Mouse (Mus musculus) kidney, postnatal 0 days (tissue): ENCODE data around the gene Rnf220. TPM values are rescaled to one million over a fixed set of nuclear protein-coding genes. Genes with fewer than 3 reads are reported as not detected.

Source experiments
- ATAC-seq: fragments of 200-750 bp; cut with Nextera tagmentation; replicated peaks from 2 replicates; pipeline ENCODE4 v1.8.0; 2017; ENCODE audit warnings: low read depth, moderate number of reproducible peaks, moderate TSS enrichment, moderate library complexity; ENCODE audit not compliant: low FRiP score
- DNase-seq: peaks from one replicate; pipeline ENCODE4 v3.0.0-alpha.2; 2016; ENCODE audit warnings: low spot score
- H3K27ac ChIP-seq: fragments of 300-500 bp; sonication (generic); 2 replicates; pipeline ENCODE4 v1.5.1; 2014; ENCODE audit warnings: mild to moderate bottlenecking
- H3K27me3 ChIP-seq: fragments of 300-500 bp; sonication (generic); 2 replicates; pipeline ENCODE4 v1.6.1; 2014; ENCODE audit warnings: low read length, mixed read lengths; ENCODE audit not compliant: insufficient read depth
- H3K36me3 ChIP-seq: fragments of 300-500 bp; sonication (generic); 2 replicates; pipeline ENCODE4 v1.6.1; 2014; ENCODE audit warnings: low read length, mixed read lengths; ENCODE audit not compliant: insufficient read depth
- H3K4me1 ChIP-seq: fragments of 300-500 bp; sonication (generic); replicated peaks from 2 replicates; pipeline ENCODE4 v1.6.1; 2014; ENCODE audit warnings: antibody characterized with exemption, low read length, mixed read lengths; ENCODE audit not compliant: insufficient read depth
- H3K4me2 ChIP-seq: fragments of 300-500 bp; sonication (generic); 2 replicates; pipeline ENCODE4 v1.6.1; 2014; ENCODE audit warnings: mild to moderate bottlenecking, low read length, moderate library complexity, mixed read lengths
- H3K4me3 ChIP-seq: fragments of 300-500 bp; sonication (generic); replicated peaks from 2 replicates; pipeline ENCODE4 v1.5.1; 2014; ENCODE audit warnings: low read depth, low read length
- H3K9ac ChIP-seq: fragments of 300-500 bp; sonication (generic); 2 replicates; pipeline ENCODE4 v1.6.1; 2014; ENCODE audit warnings: low read depth, low read length
- H3K9me3 ChIP-seq: fragments of 300-500 bp; sonication (generic); replicated peaks from 2 replicates; pipeline ENCODE4 v1.6.1; 2016; ENCODE audit warnings: low read length, inconsistent platforms, mixed read lengths
- CTCF ChIP-seq: IDR thresholded peaks from 2 replicates; pipeline ENCODE4 v1.5.1; 2016; ENCODE audit warnings: antibody characterized with exemption, low read depth, mild to moderate bottlenecking, moderate library complexity
- WGBS: fragments of 180-500 bp; shearing (Covaris S2); extraction: QIAGEN DNeasy Blood & Tissue Kit; methylation state at CpG from one replicate; pipeline ENCODE4 v1.1.7; 2014; 5-methylcytosine and 5-hydroxymethylcytosine counted together
- polyA plus RNA-seq: library from polyadenylated mRNA; unstranded; fragments of >200 nt; fragmentation: Nextera tagmentation; extraction: Ambion mirVana; gene quantifications from 2 replicates; pipeline ENCODE4 v1.2.1, GENCODE M21; 2015

The Rnf220 gene
- polyA plus RNA-seq, 1 experiment from 2014 or later = 62.1 TPM

- DNase-seq (peak; percentile 30), ATAC-seq (no peak)
- no peak for TF ChIP-seq CTCF
- no peak overlapping the region for H3K9ac ChIP-seq
- H3K9me3 ChIP-seq = no peaks in the 10 kb centered on the region
- no peak overlapping the region for H3K4me3 ChIP-seq
- H3K27ac ChIP-seq = no peak overlapping the region
- no peaks in the 10 kb centered on the region for H3K27me3 ChIP-seq
- WGBS = 50% methylated on average over 4 of the region's 4 CpGs
- H3K36me3 ChIP-seq = no peaks in the 10 kb centered on the region
- no peaks in the 10 kb centered on the region for H3K4me1 ChIP-seq
- H3K4me2 ChIP-seq = no peak overlapping the region
These were observed 261.0 kb downstream of the Rnf220 start for GRCm38 (mm10) chr4:117235822-117236221.

DNA sequence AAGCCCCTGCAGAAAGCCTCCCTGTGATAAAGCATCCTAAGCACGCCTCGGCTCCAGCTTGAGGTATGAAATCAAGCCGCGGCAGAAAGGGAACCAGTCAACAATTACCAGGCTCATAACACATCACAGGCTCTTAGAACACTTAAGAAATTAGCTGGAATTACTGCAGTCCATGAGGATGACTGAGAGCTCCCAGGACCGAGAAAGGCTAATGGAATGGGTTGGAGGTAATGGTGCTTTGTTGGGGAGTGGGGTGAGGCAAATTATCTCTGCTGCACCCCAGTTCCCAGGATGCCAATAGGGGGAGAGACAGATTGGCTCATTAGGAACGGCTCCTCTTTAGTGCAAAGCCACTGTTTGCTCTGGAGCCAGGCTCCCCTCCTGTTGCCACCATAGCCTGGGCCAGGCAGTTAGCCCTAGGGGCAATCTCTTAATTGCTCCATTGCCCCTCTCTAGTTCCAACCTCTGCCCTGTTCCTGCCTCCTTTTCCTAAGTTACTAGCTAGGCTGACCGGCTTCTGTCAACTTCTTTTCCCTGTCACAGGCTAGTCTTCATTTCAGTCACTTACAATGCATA lies 262.6 kb downstream of the Rnf220 start:
- Histone ChIP-seq H3K36me3 (no peaks in the 10 kb centered on the region), H3K27me3 (no peaks in the 10 kb centered on the region), H3K9me3 (no peaks in the 10 kb centered on the region), H3K9ac (no peak overlapping the region), H3K4me3 (no peak overlapping the region), H3K4me1 (no peaks in the 10 kb centered on the region), H3K4me2 (no peak overlapping the region), H3K27ac (no peak overlapping the region)
- ATAC-seq (no peak), DNase-seq (no peak)
- WGBS = 29% methylated on average over 7 of the region's 7 CpGs
- TF ChIP-seq CTCF = no peak

GRCm38 (mm10) chr4:117231208-117231607 lies 265.6 kb downstream of the Rnf220 start:
- TF ChIP-seq CTCF = no peak
- Histone ChIP-seq H3K4me1 (no peaks in the 10 kb centered on the region), H3K27me3 (no peaks in the 10 kb centered on the region), H3K4me2 (no peak overlapping the region), H3K4me3 (no peak overlapping the region), H3K9me3 (no peaks in the 10 kb centered on the region), H3K27ac (no peak overlapping the region), H3K9ac (no peak overlapping the region), H3K36me3 (no peaks in the 10 kb centered on the region)
- no peak for ATAC-seq
- no peak for DNase-seq
- WGBS = 59% methylated on average over 2 of the region's 2 CpGs

DNA sequence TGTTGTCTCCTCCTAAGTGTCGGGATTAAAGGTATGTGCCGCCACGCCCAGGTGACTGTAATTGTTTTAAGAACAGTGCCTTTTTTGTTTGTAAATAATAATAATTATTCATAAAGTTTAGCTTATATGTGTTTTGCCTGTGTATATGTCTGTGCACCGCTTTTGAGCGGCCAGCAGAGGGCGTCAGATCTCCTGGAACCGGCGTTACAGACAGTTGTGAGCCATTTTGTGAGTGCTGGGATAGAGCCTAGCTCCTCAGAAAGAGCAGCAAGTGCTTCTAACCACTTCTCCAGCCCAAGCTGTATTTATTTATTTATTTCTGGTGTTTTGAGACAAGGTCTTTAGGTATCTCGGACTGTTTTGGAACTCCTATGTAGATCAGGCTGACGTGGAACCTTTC lies 266.5 kb downstream of the Rnf220 start:
- Histone ChIP-seq H3K27ac (no peak overlapping the region), H3K4me1 (no peaks in the 10 kb centered on the region), H3K4me2 (no peak overlapping the region), H3K9ac (no peak overlapping the region), H3K4me3 (no peak overlapping the region), H3K36me3 (no peaks in the 10 kb centered on the region), H3K9me3 (no peaks in the 10 kb centered on the region), H3K27me3 (no peaks in the 10 kb centered on the region)
- DNase-seq (no peak), ATAC-seq (no peak)
- WGBS = 60% methylated on average over 10 of the region's 10 CpGs
- peak; percentile 62 for TF ChIP-seq CTCF

GRCm38 (mm10) chr4:117229590-117229989 lies 267.3 kb downstream of the Rnf220 start:
- H3K4me2 ChIP-seq = no peak overlapping the region
- 58% methylated on average over 15 of the region's 15 CpGs for WGBS
- no peaks in the 10 kb centered on the region for H3K9me3 ChIP-seq
- no peak for TF ChIP-seq CTCF
- H3K4me1 ChIP-seq = no peaks in the 10 kb centered on the region
- DNase-seq (no peak), ATAC-seq (no peak)
- H3K4me3 ChIP-seq = no peak overlapping the region
- H3K27ac ChIP-seq = no peak overlapping the region
- no peaks in the 10 kb centered on the region for H3K27me3 ChIP-seq
- H3K36me3 ChIP-seq = no peaks in the 10 kb centered on the region
- H3K9ac ChIP-seq = no peak overlapping the region

GRCm38 (mm10) chr4:117225250-117225649 lies 271.6 kb downstream of the Rnf220 start:
- H3K4me2 ChIP-seq = no peak overlapping the region
- H3K27ac ChIP-seq = no peak overlapping the region
- H3K36me3 ChIP-seq = no peaks in the 10 kb centered on the region
- H3K4me3 ChIP-seq = no peak overlapping the region
- TF ChIP-seq CTCF = no peak
- no peak for ATAC-seq
- DNase-seq = no peak
- no peaks in the 10 kb centered on the region for H3K4me1 ChIP-seq
- H3K9me3 ChIP-seq = no peaks in the 10 kb centered on the region
- no peak overlapping the region for H3K9ac ChIP-seq
- no peaks in the 10 kb centered on the region for H3K27me3 ChIP-seq

GRCm38 (mm10) chr4:117224122-117224521 lies 272.7 kb downstream of the Rnf220 start:
- Histone ChIP-seq H3K4me3 (no peak overlapping the region), H3K9ac (no peak overlapping the region), H3K27me3 (no peaks in the 10 kb centered on the region), H3K4me1 (0 out of 2 replicates have a peak, but pooled peaks cover 2% of the 10 kb centered on the region), H3K27ac (no peak overlapping the region), H3K9me3 (no peaks in the 10 kb centered on the region), H3K36me3 (no peaks in the 10 kb centered on the region), H3K4me2 (no peak overlapping the region)
- TF ChIP-seq CTCF = no peak
- no peak for DNase-seq
- no peak for ATAC-seq
- WGBS = 75% methylated on average over 8 of the region's 8 CpGs
